Mouse (Mus musculus): ENCODE data around the gene Fgfr2. TPM values are rescaled to one million over a fixed set of nuclear protein-coding genes. Genes with fewer than 3 reads are reported as not detected.

The Fgfr2 gene
- total and polyA plus RNA-seq, 2 experiments from 2014 or later, result 12.1 to 32.6 TPM

DNA sequence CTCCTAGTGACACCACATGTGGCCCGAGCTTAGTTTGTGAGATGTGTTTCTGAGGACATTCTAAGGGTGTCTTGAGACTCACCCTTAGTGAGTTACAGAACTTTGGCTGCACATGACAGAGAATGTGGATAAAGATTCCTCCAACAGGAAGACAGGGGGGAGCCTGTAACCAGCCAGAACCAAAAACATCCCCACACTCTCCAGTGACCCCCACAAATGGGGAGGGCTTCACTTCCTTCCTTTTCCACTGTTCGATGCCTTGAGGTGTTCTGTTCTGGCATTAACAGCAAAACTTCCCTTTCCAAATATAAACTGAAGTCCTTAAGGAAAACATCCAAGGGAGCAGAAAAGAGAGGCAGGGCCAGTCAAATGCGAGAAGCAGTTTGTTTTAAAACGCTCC is 886.0 kb downstream of the Fgfr2 start:
- H3K27me3 ChIP-seq (ENCODE audit: insufficient read depth, low read length), result no peaks in the 10 kb centered on the region
- H3K4me1 ChIP-seq (ENCODE audit: insufficient read depth, low read length), result no peaks in the 10 kb centered on the region
- no peak overlapping the region for H3K4me2 ChIP-seq (ENCODE audit: low read depth, low read length, poor library complexity, severe bottlenecking)
- 83% methylated on average over 4 of the region's 4 CpGs for WGBS
- no peak for ATAC-seq (ENCODE audit: low FRiP score)
- H3K9me3 ChIP-seq (ENCODE audit: low read length), result no peaks in the 10 kb centered on the region
- no peak overlapping the region for H3K27ac ChIP-seq (ENCODE audit: low read depth, low read length)
- no peak for DNase-seq (ENCODE audit: low spot score)
- H3K9ac ChIP-seq (replicated peaks; ENCODE audit: low read length, poor library complexity, severe bottlenecking), result no peak overlapping the region
- H3K4me3 ChIP-seq (ENCODE audit: low read depth, low read length), result no peak overlapping the region
- no peak for TF ChIP-seq CTCF (IDR thresholded peaks at IDR 0.05)
- H3K36me3 ChIP-seq (ENCODE audit: insufficient read depth, low read length), result peaks cover 3% of the 10 kb centered on the region; the same call in 1 of the 2 replicates

GRCm38 (mm10) chr7:132236789-132237188 is 886.4 kb downstream of the Fgfr2 start:
- H3K36me3 ChIP-seq (ENCODE audit: insufficient read depth, low read length), result peaks cover 3% of the 10 kb centered on the region; the same call in 1 of the 2 replicates
- H3K4me2 ChIP-seq (ENCODE audit: low read depth, low read length, poor library complexity, severe bottlenecking), result no peak overlapping the region
- H3K27me3 ChIP-seq (ENCODE audit: insufficient read depth, low read length), result no peaks in the 10 kb centered on the region
- H3K4me1 ChIP-seq (ENCODE audit: insufficient read depth, low read length), result no peaks in the 10 kb centered on the region
- WGBS, result 70% methylated on average over 8 of the region's 8 CpGs
- DNase-seq (ENCODE audit: low spot score) (no peak), ATAC-seq (ENCODE audit: low FRiP score) (no peak)
- TF ChIP-seq CTCF (IDR thresholded peaks at IDR 0.05), result no peak
- H3K9me3 ChIP-seq (ENCODE audit: low read length), result no peaks in the 10 kb centered on the region
- no peak overlapping the region for H3K9ac ChIP-seq (replicated peaks; ENCODE audit: low read length, poor library complexity, severe bottlenecking)
- H3K4me3 ChIP-seq (ENCODE audit: low read depth, low read length), result no peak overlapping the region
- no peak overlapping the region for H3K27ac ChIP-seq (ENCODE audit: low read depth, low read length)

DNA sequence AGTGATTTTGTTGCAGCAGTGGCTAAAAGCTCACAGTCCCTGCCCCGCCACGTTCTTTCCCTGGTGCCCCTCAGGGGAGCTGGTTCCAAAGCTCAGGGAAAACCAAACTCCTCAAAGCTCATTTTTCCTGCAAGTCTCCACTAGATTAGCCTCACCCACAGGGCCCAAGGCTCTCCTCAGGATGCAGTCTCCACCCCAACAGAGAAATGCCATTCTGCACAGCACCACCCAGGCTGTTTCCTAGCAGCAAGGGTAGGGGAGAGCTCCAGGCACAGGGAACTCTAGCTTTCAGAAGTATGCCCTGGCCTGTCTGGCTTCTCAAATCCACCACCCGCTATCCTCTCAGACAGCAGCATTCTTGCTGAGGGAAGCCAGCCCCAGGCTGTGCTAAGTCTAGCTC is 888.9 kb downstream of the Fgfr2 start:
- Histone ChIP-seq H3K4me3 (ENCODE audit: low read depth, low read length) (no peak overlapping the region), H3K4me2 (ENCODE audit: low read depth, low read length, poor library complexity, severe bottlenecking) (no peak overlapping the region), H3K9me3 (ENCODE audit: low read length) (no peaks in the 10 kb centered on the region), H3K27me3 (ENCODE audit: insufficient read depth, low read length) (no peaks in the 10 kb centered on the region), H3K4me1 (ENCODE audit: insufficient read depth, low read length) (no peaks in the 10 kb centered on the region), H3K36me3 (ENCODE audit: insufficient read depth, low read length) (peaks cover 3% of the 10 kb centered on the region; the same call in 1 of the 2 replicates), H3K9ac (replicated peaks; ENCODE audit: low read length, poor library complexity, severe bottlenecking) (no peak overlapping the region), H3K27ac (ENCODE audit: low read depth, low read length) (no peak overlapping the region)
- whole genome bisulfite sequencing, result 25% methylated on average over 3 of the region's 3 CpGs
- DNase-seq (ENCODE audit: low spot score) (no peak), ATAC-seq (ENCODE audit: low FRiP score) (no peak)
- no peak for TF ChIP-seq CTCF (IDR thresholded peaks at IDR 0.05)

DNA sequence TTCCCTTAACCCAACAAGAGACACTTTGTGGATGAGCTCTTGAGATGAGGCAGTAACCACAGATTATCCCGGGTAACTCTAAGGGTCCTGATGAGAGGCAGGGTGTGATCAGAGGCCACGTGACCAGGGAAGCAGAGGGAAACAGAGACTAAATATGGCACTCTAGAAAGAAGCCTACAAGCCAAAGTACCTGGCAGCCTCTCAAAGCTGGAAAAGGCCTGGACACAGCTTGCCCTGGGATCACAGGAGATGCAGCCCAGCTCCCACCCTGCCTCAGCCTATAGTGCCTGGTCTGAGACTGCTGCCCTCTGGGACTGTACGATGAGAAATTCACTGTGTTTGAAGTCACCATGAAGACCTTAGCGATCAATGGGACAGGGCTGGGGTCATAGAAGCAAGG is 889.4 kb downstream of the Fgfr2 start:
- Histone ChIP-seq H3K9ac (replicated peaks; ENCODE audit: low read length, poor library complexity, severe bottlenecking) (no peak overlapping the region), H3K4me1 (ENCODE audit: insufficient read depth, low read length) (no peaks in the 10 kb centered on the region), H3K27me3 (ENCODE audit: insufficient read depth, low read length) (no peaks in the 10 kb centered on the region), H3K4me2 (ENCODE audit: low read depth, low read length, poor library complexity, severe bottlenecking) (no peak overlapping the region), H3K27ac (ENCODE audit: low read depth, low read length) (no peak overlapping the region), H3K36me3 (ENCODE audit: insufficient read depth, low read length) (peaks cover 3% of the 10 kb centered on the region; the same call in 1 of the 2 replicates), H3K4me3 (ENCODE audit: low read depth, low read length) (no peak overlapping the region), H3K9me3 (ENCODE audit: low read length) (no peaks in the 10 kb centered on the region)
- WGBS, result 86% methylated on average over 4 of the region's 4 CpGs
- ATAC-seq (ENCODE audit: low FRiP score) (no peak), DNase-seq (ENCODE audit: low spot score) (no peak)
- TF ChIP-seq CTCF (IDR thresholded peaks at IDR 0.05), result no peak

GRCm38 (mm10) chr7:132232937-132233336 is 890.2 kb downstream of the Fgfr2 start:
- no peak for TF ChIP-seq CTCF (IDR thresholded peaks at IDR 0.05)
- Histone ChIP-seq H3K9ac (replicated peaks; ENCODE audit: low read length, poor library complexity, severe bottlenecking) (no peak overlapping the region), H3K36me3 (ENCODE audit: insufficient read depth, low read length) (peaks cover 3% of the 10 kb centered on the region; the same call in 1 of the 2 replicates), H3K4me3 (ENCODE audit: low read depth, low read length) (no peak overlapping the region), H3K4me1 (ENCODE audit: insufficient read depth, low read length) (no peaks in the 10 kb centered on the region), H3K27ac (ENCODE audit: low read depth, low read length) (no peak overlapping the region), H3K9me3 (ENCODE audit: low read length) (no peaks in the 10 kb centered on the region), H3K27me3 (ENCODE audit: insufficient read depth, low read length) (no peaks in the 10 kb centered on the region), H3K4me2 (ENCODE audit: low read depth, low read length, poor library complexity, severe bottlenecking) (no peak overlapping the region)
- 54% methylated on average over 2 of the region's 2 CpGs for WGBS
- ATAC-seq (ENCODE audit: low FRiP score) (no peak), DNase-seq (ENCODE audit: low spot score) (no peak)

GRCm38 (mm10) chr7:132231476-132231875 is 891.7 kb downstream of the Fgfr2 start:
- Histone ChIP-seq H3K36me3 (ENCODE audit: insufficient read depth, low read length) (no peaks in the 10 kb centered on the region), H3K4me3 (ENCODE audit: low read depth, low read length) (no peak overlapping the region), H3K4me2 (ENCODE audit: low read depth, low read length, poor library complexity, severe bottlenecking) (no peak overlapping the region), H3K4me1 (ENCODE audit: insufficient read depth, low read length) (no peaks in the 10 kb centered on the region), H3K27ac (ENCODE audit: low read depth, low read length) (no peak overlapping the region), H3K9ac (replicated peaks; ENCODE audit: low read length, poor library complexity, severe bottlenecking) (no peak overlapping the region), H3K27me3 (ENCODE audit: insufficient read depth, low read length) (no peaks in the 10 kb centered on the region), H3K9me3 (ENCODE audit: low read length) (no peaks in the 10 kb centered on the region)
- no peak for TF ChIP-seq CTCF (IDR thresholded peaks at IDR 0.05)
- WGBS, result 89% methylated on average over 3 of the region's 3 CpGs
- no peak for DNase-seq (ENCODE audit: low spot score)
- ATAC-seq (ENCODE audit: low FRiP score), result no peak

Measured in midbrain, postnatal 0 days (tissue).